Mouse (Mus musculus) monocyte, adult 2 months (primary cell): ENCODE measurements around the gene Arhgef12.

ENCODE experiments used
- DNase-seq, 2 experiments: peaks; one replicate each; pipeline ENCODE4 v3.0.0; 2022; ENCODE audit warnings: low spot score in 2 of 2, low read depth in 1 of 2

The Arhgef12 gene

DNA sequence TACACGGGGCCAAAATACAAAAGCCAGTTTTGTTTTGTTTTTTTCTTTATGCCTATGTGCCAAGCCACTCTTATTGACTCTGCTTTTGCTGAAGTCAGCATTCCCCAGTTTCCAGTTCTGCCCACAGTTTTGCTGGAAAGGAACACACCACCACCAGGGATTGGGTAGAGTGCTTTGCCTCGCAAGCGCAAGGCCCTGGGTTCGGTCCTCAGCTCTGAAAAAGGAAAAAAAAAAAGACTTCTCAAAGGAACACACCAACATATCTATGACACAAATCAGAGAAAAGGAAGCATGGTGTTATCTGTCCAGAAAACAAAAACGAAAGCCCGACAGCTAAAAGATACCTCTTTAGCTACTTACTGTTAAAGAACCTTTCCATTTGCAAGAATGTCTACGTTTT is 2.1 kb upstream of the Arhgef12 start:
- DNase-seq: no peak

DNA sequence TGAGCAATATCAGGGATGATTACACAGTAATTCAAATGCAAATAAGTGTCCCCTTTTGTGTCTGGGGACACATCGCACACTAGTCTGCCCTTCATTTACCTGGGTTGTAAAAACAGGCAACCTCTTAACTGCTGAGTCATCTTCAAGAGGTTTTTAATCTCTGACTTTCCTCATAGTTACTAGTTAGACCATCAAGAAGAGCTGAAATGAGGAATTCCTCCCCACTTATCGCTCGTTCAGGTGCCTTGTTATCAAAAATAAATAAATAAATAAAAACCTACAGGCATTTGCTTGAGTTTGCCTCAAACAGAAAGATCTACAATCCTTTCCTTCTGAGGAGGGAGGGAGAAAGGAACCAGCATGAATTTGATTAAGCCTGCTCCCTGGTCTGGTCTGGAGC is 1.7 kb upstream of the Arhgef12 start:
- DNase-seq: no peak

DNA sequence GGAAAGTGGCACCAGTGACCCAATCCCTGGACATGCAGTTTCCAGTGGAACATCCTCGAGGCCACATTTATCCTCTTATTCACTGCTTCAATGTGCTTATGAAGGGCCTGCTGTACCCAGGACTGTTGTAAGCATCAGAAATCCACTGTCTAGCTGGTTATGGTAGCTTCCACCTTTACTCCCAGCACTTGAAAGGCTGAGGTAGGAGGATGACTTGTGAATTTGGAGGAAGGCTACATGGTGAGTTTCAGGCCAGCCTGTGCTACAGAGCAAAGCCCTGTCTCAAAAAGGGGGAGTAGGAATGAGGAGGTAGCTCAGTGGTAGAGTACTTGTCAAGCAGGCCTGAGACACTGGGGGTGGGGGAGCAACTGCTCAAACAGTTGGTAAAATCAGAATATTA is 1.0 kb upstream of the Arhgef12 start:
- DNase-seq: no peak

DNA sequence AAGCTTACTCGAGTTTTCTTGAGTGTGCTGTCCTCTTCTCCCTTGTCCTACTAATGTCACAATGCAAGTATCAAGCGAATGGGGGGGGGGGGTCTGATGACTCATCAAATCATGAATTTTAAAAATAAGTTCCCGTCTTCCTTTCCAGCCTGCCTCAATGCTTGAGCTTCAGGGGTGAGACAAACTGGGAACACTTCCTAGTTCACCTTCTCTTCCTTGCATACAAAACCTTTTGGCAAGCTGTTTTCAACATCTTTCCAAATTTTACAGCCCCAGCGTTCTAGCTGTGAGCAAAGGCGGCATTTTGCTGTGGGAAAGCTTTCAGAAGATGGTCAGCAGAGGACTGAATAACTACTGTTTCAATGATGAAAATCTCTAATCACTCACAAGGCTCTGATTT is 516 bp upstream of the Arhgef12 start:
- DNase-seq: no peak

DNA sequence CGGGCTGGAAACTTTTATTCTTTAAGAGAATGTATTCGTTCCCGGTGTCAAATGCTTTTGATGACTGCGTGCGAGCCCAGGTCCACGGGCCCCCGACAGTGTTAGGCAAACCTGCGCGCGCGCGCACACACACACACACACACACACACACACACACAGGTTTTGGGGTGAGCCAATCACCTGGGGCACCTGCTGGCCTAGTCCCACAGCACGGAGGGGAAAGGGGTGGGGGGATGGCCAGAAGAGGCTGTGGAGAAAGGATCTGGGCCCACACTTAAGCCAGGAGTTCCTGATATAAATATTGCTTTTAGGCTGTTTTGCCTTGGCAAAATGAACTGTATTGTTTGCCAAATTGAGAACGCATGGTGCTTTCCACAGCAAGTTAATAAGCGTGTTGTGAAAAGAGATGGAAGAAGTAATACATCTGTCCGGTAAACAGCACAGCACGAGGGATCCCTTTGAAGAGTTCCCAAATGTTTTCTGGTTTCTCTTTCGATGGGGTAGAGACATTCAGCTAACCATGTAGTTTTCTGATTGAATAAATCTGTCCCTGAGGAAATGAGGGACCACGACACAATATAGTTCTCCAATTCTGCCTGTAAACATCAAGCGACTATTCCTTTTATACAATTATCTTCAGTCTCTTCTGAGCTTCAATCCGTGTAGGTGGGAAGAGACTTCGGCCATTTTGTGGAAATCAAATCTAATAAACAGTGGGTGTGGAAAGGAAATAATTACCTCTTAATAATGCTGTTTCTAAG is 433 bp downstream of the Arhgef12 start:
- no peak for DNase-seq

DNA sequence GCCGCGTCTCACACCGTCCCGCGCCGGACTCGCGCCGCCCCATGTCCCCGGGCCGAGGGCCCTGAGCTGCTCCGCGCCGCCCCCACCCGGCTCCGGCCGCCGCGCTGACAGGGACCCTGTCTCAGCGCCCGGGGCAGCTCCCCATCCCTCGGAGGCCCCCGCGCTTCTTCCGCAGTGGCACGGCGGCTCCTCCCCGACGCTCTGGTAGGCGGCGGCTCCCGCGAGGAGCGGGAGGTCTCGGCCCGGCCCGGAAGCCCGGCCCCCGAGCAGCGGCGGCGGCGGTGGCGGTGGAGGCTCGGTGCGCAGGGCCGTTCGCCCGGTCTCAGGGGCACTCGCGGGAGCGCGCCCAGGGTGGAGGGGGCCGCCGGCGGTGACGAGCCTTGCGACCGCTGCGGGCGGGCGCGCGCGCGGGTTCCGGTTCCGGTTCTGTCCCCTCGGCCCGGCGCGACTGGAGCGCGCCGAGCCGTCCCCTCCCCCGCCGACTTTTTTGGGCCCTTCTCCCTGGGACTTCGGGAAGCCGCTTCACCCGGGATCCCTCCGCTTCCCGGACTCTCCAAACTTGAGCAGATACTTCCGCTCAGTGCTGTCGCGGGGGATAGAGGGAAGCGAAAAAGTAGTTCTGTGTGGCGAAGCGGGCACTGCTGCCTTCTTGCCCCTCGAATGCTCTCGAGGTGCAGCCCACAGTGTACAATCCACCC is 1.2 kb downstream of the Arhgef12 start:
- no peak for DNase-seq

DNA sequence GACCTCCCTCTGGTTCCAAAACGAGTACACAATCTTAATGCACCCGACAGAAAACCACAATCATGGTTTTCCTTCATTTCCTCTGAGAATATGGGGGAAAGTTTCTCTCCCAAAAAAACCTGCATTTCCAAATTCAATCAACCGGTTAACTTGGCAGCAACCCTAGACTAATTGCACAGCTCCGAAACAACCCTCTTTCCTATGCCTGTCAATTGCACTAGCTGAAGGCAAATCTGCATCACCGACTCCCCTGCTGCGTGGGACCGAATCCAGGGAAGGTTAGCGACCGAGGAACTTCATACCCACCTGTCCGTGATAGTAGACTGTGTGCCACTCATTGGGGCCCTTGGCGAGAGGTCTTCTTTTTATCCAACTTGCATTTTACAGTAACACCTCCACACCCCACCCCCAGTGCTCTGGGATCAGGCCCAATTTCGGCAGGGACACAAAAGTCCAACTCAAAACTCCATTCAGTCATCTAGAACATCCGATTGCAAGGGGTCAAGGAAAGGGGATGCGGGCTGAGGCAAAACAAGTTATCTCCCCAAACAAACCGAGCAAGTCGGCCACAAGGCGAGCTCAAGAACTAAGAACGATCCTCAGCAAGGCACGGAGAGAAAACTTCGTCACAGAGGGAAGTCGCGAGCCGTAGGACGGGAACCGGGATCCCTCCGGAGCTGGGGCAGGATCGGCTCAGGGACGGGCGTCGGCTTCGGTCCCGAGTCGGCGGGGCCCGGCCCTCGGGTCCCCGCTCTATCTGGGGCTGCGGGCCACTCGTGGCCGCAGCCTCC is 2.0 kb downstream of the Arhgef12 start:
- no peak for DNase-seq

DNA sequence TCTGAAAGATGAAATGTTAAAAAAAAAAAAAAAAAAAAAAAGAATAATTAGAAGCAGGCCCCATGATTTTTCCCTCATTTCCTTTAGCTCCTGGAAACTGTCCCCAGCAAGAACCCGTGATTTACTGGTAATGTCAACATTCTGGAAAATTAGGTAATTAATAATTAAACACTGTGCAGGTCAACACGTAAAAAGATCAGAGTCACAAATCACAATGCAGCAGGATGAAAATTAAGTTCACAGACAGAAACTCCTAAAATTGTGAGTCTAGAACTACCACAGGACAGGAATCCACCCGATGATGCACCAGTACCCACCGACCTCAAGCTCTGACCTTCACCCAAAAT is 2.5 kb downstream of the Arhgef12 start:
- no peak for DNase-seq

- no peak for DNase-seq
These were observed 3.3 kb downstream of the Arhgef12 start for GRCm38 (mm10) chr9:43103675-43104299.

GRCm38 (mm10) chr9:43102931-43103330 is 4.1 kb downstream of the Arhgef12 start:
- no peak for DNase-seq

DNA sequence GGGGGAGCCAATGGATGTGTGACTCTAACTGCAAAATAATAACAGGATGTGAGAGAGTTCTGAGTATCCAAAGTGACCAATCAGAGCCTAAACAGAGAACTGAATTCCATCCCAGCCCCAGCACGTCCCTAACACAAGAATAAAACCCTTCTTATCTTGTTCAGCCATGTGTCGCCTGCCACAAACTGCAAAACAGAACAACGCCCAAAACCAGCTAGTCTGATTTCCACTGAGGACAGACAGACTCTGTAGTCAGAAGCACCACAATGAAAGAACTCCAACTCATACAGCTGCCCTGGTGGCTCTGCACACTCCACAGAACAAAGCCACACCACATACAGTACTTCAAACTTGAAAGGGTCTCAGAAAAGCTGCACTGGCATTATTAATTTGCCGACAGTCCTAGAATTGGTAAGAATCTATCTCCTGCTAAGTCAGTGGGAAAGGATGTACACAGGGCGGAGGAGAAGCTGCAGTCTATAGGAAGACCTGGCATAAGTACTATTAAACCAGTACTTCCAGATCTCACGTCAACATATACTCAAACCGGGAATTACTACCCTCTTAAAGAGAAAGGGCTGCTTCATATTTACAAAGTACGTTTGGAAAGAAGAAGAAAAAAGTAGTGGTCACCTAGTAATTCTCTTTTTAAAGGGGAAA is 5.0 kb downstream of the Arhgef12 start:
- DNase-seq: no peak

- DNase-seq: no peak
These were observed 8.1 kb downstream of the Arhgef12 start for GRCm38 (mm10) chr9:43098922-43099321.

DNA sequence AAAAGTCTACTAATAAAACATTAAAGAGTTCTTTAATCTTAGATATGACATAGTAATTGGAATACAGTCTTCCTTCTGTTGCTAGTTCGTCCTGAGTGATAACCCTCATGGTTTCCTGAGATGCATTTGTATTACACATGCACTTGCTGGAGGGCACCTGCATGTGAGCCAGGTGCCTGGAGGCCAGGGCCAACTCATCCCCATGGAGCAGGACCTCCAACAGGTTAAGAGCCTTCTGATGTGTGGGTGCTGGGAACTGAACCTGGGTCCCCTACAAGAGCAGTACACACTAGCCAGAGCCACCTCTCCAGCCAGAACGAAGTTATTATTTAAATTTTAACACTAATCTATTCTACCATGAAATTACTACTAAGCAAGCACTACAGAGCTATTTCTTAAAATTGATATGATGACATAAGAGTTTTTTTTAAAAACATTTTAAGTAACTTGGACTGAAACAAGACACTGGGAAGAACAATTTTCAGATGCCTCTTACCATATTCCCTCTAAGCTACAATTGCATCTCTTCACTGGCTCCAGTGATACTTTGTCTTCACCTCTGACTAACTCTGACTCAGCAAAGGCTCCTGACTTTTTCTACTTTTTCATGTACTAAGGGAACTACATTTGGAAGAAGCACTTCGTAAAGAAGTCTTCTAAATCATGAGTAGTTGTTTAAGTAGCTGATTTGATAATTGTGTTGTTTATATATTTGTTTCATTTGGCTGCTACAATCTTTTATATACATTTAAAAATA is 9.1 kb downstream of the Arhgef12 start:
- no peak for DNase-seq

DNA sequence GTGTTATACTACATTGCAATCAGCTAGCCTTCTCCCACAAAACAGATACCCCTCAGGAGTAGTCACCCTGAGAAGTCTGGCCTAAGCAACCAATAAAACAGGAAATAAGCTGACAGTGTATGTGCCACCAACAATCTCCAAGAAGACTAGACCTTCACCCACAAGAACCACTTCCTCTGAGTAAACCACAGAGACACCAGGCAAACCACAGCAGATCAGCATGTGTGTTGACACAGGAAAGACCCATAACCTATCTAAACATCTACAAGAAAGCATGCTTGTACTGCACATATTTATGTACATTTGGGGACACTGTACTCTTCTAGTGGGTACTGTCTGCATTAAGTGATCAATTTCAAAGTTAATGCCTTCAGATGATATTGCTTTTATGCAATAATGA is 10.7 kb downstream of the Arhgef12 start:
- DNase-seq: no peak

- DNase-seq: no peak
These were observed 12.2 kb downstream of the Arhgef12 start for GRCm38 (mm10) chr9:43094828-43095227.

DNA sequence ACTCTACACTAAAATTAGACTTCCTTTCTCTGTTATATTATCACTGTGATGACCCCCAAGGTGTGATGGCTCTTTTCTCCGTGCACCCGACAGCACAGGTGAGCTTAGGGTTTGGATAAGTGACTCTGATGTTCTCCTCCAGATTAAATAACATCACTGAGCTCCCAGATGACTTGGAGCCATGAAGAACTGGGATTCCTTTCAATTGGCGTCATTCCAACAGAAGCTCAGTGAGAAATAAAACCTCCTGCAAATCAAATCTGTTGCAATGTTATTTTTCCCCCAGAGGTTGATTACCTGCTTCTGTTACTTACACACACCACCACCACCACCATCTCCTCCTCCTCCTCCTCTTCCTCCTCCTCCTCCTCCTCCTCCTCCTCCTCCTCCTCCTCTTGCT is 13.2 kb downstream of the Arhgef12 start:
- DNase-seq: no peak

DNA sequence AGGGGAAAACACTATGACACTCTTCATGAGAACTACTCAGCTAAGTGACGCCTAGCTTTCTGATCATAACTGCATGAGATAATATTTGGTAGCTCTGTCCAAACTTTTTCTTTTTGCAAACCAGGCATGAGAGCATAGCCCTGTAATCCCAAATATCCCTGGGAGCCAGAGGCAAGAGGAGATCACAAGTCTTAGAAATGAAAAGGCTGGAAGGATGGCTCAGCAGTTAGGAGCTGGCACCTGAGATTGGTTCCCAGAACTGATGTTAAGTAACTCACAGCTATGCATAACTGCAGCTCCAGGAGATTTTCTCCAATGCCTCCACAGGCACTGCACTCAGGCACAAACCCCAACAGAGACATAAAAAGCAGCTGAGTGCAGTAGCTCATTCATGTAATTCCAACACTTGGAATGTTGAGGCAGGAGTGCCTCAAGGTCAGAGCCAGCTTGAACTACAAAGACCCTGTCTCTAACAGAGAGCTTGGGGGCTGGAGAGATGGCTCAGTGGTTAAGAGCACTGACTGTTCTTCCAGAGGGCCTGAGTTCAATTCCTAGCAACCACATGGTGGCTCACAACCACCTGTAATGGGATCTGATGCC is 21.3 kb downstream of the Arhgef12 start:
- DNase-seq: no peak

DNA sequence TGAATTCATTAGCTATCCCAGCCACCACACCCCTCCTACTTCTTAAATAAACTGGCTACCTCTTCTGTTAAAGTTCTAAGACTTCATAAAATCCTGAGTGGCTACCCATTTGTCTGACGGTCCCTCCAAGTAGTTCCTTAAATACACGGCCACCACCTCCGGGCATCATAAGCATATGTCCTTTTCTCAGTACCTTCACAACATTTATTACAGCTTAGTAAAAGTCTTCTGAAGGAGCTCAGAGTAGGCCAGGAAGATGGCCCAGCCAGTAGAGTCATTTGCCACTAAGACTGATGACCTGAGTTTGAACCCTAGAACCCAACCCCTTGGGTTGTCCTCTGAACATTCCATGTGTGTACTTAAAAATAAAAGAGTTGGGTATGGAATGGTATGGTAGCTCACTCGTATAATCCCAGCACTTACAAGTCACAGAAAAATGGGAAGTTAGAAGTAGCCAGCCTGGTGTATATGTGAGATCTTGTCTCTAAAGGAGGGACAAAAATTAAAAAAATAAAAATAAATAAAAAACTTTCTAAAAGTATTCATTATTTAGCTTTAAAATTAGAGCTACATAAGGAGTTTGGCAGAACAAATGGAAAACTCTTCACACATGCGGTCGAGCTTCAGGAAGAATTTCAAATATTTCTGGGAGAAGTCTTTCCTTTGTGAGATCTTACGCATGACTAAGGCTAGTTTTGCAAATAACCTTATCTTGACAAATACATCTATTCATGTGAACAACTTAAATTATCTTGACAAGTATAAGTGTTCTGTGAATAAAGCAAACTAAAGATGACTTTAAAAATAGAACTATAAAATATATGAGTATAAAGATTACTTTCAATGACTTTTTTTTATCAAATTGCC is 22.3 kb downstream of the Arhgef12 start:
- DNase-seq: no peak

GRCm38 (mm10) chr9:43083441-43084055 is 23.5 kb downstream of the Arhgef12 start:
- no peak for DNase-seq
